Mouse (Mus musculus) forebrain, embryonic 16.5 days (tissue): ENCODE results near the gene B4galt4. TPM values are rescaled to one million over a fixed set of nuclear protein-coding genes. Genes with fewer than 3 reads are reported as not detected.

ENCODE experiments used
- ATAC-seq: fragments of 200-750 bp; cut with Nextera tagmentation; 2 replicates; pipeline ENCODE4 v1.8.0; 2017; ENCODE audit warnings: mild to moderate bottlenecking, moderate library complexity
- H3K27ac ChIP-seq: fragments of 300-500 bp; sonication (generic); 2 replicates; pipeline ENCODE4 v1.5.1; 2014; ENCODE audit warnings: low read length, control low read depth
- H3K27me3 ChIP-seq: fragments of 300-500 bp; sonication (generic); replicated peaks from 2 replicates; pipeline ENCODE4 v1.6.1; 2014; ENCODE audit warnings: low read length; ENCODE audit not compliant: control insufficient read depth, insufficient read depth
- H3K36me3 ChIP-seq: fragments of 300-500 bp; sonication (generic); 2 replicates; pipeline ENCODE4 v1.6.1; 2014; ENCODE audit not compliant: control insufficient read depth, insufficient read depth
- H3K4me1 ChIP-seq: fragments of 300-500 bp; sonication (generic); replicated peaks from 2 replicates; pipeline ENCODE4 v1.6.1; 2014; ENCODE audit warnings: low read length; ENCODE audit not compliant: control insufficient read depth, insufficient read depth
- H3K4me2 ChIP-seq: fragments of 300-500 bp; sonication (generic); 2 replicates; pipeline ENCODE4 v1.6.1; 2014; ENCODE audit warnings: mild to moderate bottlenecking, low read length, control low read depth
- H3K4me3 ChIP-seq: fragments of 300-500 bp; sonication (generic); replicated peaks from 2 replicates; pipeline ENCODE4 v1.5.1; 2014; ENCODE audit warnings: mild to moderate bottlenecking, low read length, control low read depth
- H3K9ac ChIP-seq: fragments of 300-500 bp; sonication (generic); replicated peaks from 2 replicates; pipeline ENCODE4 v1.6.1; 2014; ENCODE audit warnings: low read depth, low read length, control low read depth
- H3K9me3 ChIP-seq: fragments of 300-500 bp; sonication (generic); 2 replicates; pipeline ENCODE4 v1.6.1; 2016; ENCODE audit warnings: low read length; ENCODE audit not compliant: control insufficient read depth
- WGBS: fragments of 180-500 bp; shearing (Covaris S2); extraction: QIAGEN DNeasy Blood & Tissue Kit; methylation state at CpG from one replicate; pipeline ENCODE4 v1.1.7; 2014; 5-methylcytosine and 5-hydroxymethylcytosine counted together
- polyA plus RNA-seq: library from polyadenylated mRNA; unstranded; fragments of >200 nt; fragmentation: Nextera tagmentation; extraction: Ambion mirVana; gene quantifications from 2 replicates; pipeline ENCODE4 v1.2.1, GENCODE M21; 2015

The B4galt4 gene
- polyA plus RNA-seq, 1 experiment from 2014 or later: 25.8 TPM

DNA sequence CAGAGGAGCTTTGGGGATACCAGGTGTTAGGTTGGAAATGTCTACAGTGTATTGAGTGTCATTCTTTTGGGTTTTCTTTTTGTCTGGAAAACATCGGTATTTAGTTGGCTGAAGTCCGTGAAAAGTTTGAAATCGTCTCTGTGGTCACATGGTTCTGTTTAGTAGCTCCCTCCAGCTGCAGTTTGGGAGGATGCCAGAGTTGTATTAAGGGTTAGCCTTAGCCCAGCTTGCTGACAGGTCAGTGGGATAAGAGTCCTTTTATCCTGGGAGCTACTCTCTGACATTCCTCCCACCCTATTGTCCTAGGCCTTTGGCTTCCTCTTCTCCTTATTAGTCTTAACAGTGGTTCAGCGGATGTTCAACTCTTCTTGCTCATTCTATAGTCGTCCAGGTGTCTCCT lies 19.9 kb downstream of the B4galt4 start:
- no peak for ATAC-seq
- no peak overlapping the region for H3K4me3 ChIP-seq
- H3K9me3 ChIP-seq: no peaks in the 10 kb centered on the region
- no peaks in the 10 kb centered on the region for H3K27me3 ChIP-seq
- no peak overlapping the region for H3K27ac ChIP-seq
- no peaks in the 10 kb centered on the region for H3K4me1 ChIP-seq
- H3K36me3 ChIP-seq: 0 out of 2 replicates have a peak, but pooled peaks cover 6% of the 10 kb centered on the region
- 88% methylated on average over 5 of the region's 5 CpGs for WGBS
- H3K4me2 ChIP-seq: no peak overlapping the region
- H3K9ac ChIP-seq: no peak overlapping the region

DNA sequence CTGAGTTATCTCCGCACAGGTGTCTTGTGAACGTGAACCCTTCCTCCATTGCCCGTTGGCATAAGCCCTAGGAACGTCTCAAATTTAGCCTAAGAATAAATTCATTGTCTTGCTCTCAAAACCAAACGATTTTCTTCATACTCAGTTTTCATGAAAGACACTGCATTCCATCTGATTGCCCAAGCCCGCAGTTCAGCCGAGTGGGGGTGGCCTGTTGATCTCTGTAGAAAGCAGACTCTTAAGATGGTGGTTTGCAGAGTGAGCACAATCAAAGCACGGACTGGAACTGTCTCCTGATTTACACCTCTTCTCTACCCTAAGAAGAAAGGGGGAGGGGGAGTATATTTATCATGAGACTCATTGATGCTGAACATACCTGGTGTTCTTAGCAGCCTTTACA lies 20.3 kb downstream of the B4galt4 start:
- H3K4me3 ChIP-seq: no peak overlapping the region
- H3K9me3 ChIP-seq: no peaks in the 10 kb centered on the region
- ATAC-seq: no peak
- no peak overlapping the region for H3K9ac ChIP-seq
- 88% methylated on average over 8 of the region's 8 CpGs for WGBS
- 0 out of 2 replicates have a peak, but pooled peaks cover 6% of the 10 kb centered on the region for H3K36me3 ChIP-seq
- no peaks in the 10 kb centered on the region for H3K27me3 ChIP-seq
- no peak overlapping the region for H3K4me2 ChIP-seq
- no peak overlapping the region for H3K27ac ChIP-seq
- no peaks in the 10 kb centered on the region for H3K4me1 ChIP-seq

DNA sequence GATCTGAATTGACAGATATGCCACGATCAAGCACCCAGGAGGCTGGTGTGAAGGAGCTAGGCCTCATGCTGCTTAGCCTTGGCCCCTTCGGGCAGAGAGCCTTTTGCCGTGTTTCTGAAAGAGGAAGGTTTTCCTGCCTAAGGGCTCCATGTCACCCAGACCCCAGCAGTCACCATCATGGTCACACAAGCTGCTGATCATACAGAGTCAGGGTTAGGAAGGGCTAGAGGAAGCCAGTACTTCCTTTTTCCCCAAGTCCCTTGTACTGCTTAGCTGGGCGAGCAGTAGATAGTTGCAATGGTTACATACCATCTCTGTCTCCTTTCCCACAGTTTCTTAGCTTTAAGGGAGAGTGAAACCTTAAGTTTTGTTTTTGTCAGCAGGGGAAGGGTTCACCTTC lies 21.4 kb downstream of the B4galt4 start:
- Histone ChIP-seq H3K4me2 (no peak overlapping the region), H3K4me3 (no peak overlapping the region), H3K4me1 (no peaks in the 10 kb centered on the region), H3K36me3 (peaks cover 7% of the 10 kb centered on the region; the same call in 1 of the 2 replicates), H3K27me3 (no peaks in the 10 kb centered on the region), H3K9ac (no peak overlapping the region), H3K9me3 (no peaks in the 10 kb centered on the region), H3K27ac (no peak overlapping the region)
- ATAC-seq: no peak
- 87% methylated on average over 4 of the region's 4 CpGs for WGBS

DNA sequence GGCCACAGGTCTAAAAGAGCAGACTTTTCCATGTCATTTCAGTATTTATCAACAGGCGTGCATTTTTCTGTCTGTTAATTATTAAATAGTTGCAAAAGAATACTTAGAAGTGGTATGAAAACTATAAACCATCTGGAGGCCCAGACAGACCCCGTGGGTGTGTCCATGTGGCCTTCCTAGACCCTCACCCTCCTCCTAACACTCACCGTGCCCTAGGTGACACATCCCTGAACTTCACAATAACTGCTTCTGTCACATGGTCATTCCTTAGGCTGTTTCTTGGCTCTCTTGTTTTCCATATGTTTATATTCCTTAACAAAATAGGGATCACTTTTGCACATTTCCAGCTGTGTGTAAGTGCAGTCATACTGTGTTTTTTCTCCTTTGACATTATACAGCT lies 24.6 kb downstream of the B4galt4 start:
- Histone ChIP-seq H3K27me3 (no peaks in the 10 kb centered on the region), H3K4me3 (no peak overlapping the region), H3K36me3 (peaks cover 8% of the 10 kb centered on the region; the same call in 1 of the 2 replicates), H3K9ac (no peak overlapping the region), H3K27ac (no peak overlapping the region), H3K4me1 (no peaks in the 10 kb centered on the region), H3K9me3 (no peaks in the 10 kb centered on the region), H3K4me2 (no peak overlapping the region)
- ATAC-seq: no peak
- 71% methylated on average over 3 of the region's 3 CpGs for WGBS

DNA sequence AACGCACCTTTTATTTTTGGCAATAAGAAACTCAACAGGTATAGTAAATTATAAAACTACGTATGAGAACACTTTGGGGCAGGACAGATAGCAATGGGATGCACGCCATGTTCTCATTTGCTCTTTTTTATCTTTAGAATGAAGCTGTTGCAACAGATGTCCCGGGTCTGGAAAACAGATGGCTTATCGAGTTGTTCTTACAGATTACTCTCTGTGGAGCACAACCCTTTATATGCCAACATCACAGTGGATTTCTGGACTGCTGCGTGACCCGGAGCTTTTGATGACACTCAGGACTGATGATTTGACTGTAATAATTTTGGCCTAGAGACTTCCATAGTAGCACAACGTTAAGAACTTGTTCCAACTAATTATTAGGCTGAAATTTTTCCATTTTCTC lies 25.7 kb downstream of the B4galt4 start:
- WGBS: 72% methylated on average over 8 of the region's 8 CpGs
- H3K27me3 ChIP-seq: no peaks in the 10 kb centered on the region
- H3K4me3 ChIP-seq: no peak overlapping the region
- no peak overlapping the region for H3K4me2 ChIP-seq
- peaks cover 8% of the 10 kb centered on the region; the same call in 1 of the 2 replicates for H3K36me3 ChIP-seq
- no peak for ATAC-seq
- no peaks in the 10 kb centered on the region for H3K4me1 ChIP-seq
- no peak overlapping the region for H3K9ac ChIP-seq
- H3K27ac ChIP-seq: no peak overlapping the region
- no peaks in the 10 kb centered on the region for H3K9me3 ChIP-seq

DNA sequence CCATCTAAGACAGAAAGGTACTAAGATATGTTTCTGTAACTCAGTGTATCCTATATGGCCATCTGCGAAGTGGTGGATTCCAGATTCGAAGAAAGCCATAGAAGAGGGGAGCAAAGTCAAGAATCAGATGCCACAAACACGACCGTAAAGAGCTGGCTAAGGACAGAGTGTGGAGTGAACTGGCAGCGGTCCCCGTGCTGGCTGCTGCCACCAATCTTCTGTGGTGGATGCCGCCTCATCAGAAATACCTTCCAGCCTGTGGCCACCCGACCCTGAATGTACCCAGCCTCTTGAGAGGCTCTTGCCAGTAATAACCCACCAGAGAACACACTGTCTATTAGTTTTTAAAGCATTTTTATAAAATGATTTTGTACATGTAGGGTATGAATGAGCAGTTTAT lies 26.3 kb downstream of the B4galt4 start:
- ATAC-seq: no peak
- no peak overlapping the region for H3K27ac ChIP-seq
- no peak overlapping the region for H3K9ac ChIP-seq
- no peaks in the 10 kb centered on the region for H3K27me3 ChIP-seq
- H3K4me2 ChIP-seq: no peak overlapping the region
- WGBS: 89% methylated on average over 8 of the region's 8 CpGs
- no peaks in the 10 kb centered on the region for H3K4me1 ChIP-seq
- no peaks in the 10 kb centered on the region for H3K9me3 ChIP-seq
- H3K4me3 ChIP-seq: no peak overlapping the region
- peaks cover 8% of the 10 kb centered on the region; the same call in 1 of the 2 replicates for H3K36me3 ChIP-seq

DNA sequence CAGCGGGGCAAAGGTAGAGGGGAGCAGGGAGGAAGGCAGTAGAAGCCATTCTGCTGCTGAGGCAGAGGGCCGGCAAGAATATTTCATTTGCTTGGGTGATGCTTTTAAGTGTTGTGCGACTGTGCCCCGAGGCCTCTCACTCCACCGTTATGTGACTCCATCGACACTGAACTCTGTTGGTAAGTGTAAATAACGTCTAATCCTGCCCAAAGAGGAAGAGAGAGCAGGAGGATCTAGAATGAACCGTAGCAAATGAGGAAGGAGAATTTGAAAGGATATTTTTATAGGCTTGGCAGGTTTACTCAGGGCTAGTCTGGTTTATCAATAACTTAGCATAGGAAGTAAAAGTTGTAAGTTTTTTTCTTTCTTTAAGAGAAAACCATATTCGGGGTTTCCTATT lies 27.5 kb downstream of the B4galt4 start:
- 89% methylated on average over 9 of the region's 9 CpGs for WGBS
- no peaks in the 10 kb centered on the region for H3K9me3 ChIP-seq

DNA sequence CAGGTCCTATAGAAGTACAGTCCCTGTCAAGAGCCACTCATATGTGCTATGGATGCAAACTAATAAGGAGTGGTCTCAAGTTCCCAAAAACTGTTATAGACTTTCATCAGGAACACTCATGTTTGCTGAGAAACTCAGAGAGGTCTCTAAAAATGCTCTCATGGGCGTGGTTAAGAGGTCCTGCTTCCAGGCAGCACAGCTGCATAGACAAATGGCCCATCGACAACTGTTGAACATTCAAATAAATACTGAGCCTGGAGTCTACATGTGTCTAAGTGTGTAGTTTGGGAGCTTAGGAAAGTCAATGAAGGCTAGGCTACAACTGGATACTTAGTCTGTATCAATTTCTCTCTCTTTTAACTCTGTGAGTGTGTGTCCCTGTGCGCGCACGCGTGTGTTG lies 29.1 kb downstream of the B4galt4 start:
- Histone ChIP-seq H3K4me2 (no peak overlapping the region), H3K4me1 (no peaks in the 10 kb centered on the region), H3K27ac (no peak overlapping the region), H3K27me3 (no peaks in the 10 kb centered on the region), H3K9me3 (no peaks in the 10 kb centered on the region), H3K36me3 (peaks cover 8% of the 10 kb centered on the region; the same call in 1 of the 2 replicates), H3K9ac (no peak overlapping the region), H3K4me3 (no peak overlapping the region)
- 92% methylated on average over 6 of the region's 6 CpGs for WGBS
- no peak for ATAC-seq

More for the DNA sequence above, 27.5 kb downstream of the B4galt4 start:
- Histone ChIP-seq H3K4me1 (no peaks in the 10 kb centered on the region), H3K4me3 (no peak overlapping the region), H3K27ac (no peak overlapping the region), H3K9ac (no peak overlapping the region), H3K36me3 (peaks cover 8% of the 10 kb centered on the region; the same call in 1 of the 2 replicates), H3K4me2 (no peak overlapping the region), H3K27me3 (no peaks in the 10 kb centered on the region)
- ATAC-seq: no peak

DNA sequence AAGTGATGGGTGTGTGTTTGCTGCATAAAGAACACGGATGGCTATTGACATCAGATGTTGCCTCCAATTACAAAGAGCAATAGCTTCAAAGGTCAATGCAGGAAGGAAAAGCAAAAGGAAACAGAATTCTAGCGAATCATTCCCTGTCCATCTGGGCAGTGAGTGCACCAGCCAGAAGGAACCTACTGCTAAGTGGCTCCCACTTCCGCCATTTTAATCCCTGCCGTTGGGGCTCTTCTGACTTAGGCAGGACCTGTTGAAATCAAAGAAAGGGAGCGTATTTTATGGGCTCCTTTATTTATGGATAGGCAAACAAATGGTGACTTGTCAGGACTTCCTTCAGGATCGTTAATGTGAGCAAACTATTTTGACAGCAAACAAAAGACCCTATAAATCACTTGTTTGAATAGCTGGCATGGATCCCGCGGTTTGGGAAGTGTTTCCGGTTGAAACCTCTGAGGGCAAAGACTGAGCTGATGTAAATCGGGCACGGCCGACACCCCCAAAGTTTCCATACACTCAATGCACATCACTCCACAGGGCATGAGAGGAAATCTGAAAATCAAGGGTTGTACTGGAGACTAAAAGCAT lies 30.9 kb downstream of the B4galt4 start:
- WGBS: 47% methylated on average over 12 of the region's 12 CpGs
- Histone ChIP-seq H3K4me1 (no peaks in the 10 kb centered on the region), H3K27ac (no peak overlapping the region), H3K9me3 (no peaks in the 10 kb centered on the region), H3K36me3 (peaks cover 5% of the 10 kb centered on the region; the same call in 1 of the 2 replicates), H3K4me2 (no peak overlapping the region), H3K9ac (no peak overlapping the region), H3K4me3 (no peak overlapping the region), H3K27me3 (no peaks in the 10 kb centered on the region)
- no peak for ATAC-seq
